9 mouse cellular contexts compared by ENCODE assay signal in the genomic region with DNA sequence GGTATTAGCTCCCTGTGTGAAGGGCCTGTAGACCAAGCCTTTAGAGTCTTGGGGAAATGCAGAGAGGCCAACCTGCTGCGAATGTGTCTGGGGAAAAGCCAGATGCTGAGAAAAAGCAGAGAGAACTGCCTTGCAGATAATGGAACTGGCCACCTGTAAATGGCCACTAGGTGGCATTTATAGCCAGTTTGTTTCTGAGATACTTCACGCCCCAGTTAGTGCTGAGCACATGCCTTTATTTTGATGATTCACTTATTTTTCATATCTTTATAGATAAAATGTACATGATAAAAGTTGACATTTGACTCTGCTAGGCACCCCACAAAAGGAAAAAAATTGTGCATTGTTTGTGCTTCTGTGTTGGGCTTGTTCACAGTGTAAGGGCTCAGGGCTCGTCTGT. TPM values are rescaled to one million over a fixed set of nuclear protein-coding genes. Genes with fewer than 3 reads are reported as not detected.
DNase-seq lines count a peak whose midpoint lies in the region; ATAC-seq lines count a peak whose summit lies in the region.
"Had no signal": no experiment of that assay in that cellular context is flagged by ENCODE, and none has a peak within 500 bp of the region (broad histone marks: within the 10 kb centered on the region; RNA-seq: fewer than 3 reads in every experiment).

No protein-coding gene starts in this region.

- no peak for ATAC-seq in forebrain, embryonic 14.5 days
- ATAC-seq in forebrain, embryonic 16.5 days: no peak
- no peak for ATAC-seq in liver, embryonic 15.5 days (ENCODE audit: insufficient read depth)
- ATAC-seq in intestine, embryonic 16.5 days: no peak

- WGBS in forebrain, embryonic 14.5 days: 59% methylated on average over 3 of the region's 3 CpGs
- 58% methylated on average over 3 of the region's 3 CpGs for WGBS in forebrain, embryonic 16.5 days
- WGBS in liver, embryonic 15.5 days (ENCODE audit: insufficient replicate concordance): 51% methylated on average over 3 of the region's 3 CpGs
- WGBS in intestine, embryonic 16.5 days: 64% methylated on average over 3 of the region's 3 CpGs

- H3K27me3 ChIP-seq in forebrain, embryonic 14.5 days (replicated peaks; ENCODE audit: control insufficient read depth, insufficient read depth, low read length): no peaks in the 10 kb centered on the region
- H3K27me3 ChIP-seq in forebrain, embryonic 16.5 days (replicated peaks; ENCODE audit: control insufficient read depth, insufficient read depth, low read length): no peaks in the 10 kb centered on the region
- H3K27me3 ChIP-seq in liver, embryonic 15.5 days: no peaks in the 10 kb centered on the region
- H3K27me3 ChIP-seq in intestine, embryonic 16.5 days (replicated peaks; ENCODE audit: control insufficient read depth, insufficient read depth, low read length): no peaks in the 10 kb centered on the region

- no peak overlapping the region for H3K9ac ChIP-seq in forebrain, embryonic 14.5 days (ENCODE audit: low read length)
- no peak overlapping the region for H3K9ac ChIP-seq in forebrain, embryonic 16.5 days (replicated peaks; ENCODE audit: low read depth, low read length)
- no peak overlapping the region for H3K9ac ChIP-seq in liver, embryonic 15.5 days
- H3K9ac ChIP-seq in intestine, embryonic 16.5 days (ENCODE audit: low read depth, low read length): no peak overlapping the region

- no peaks in the 10 kb centered on the region for H3K9me3 ChIP-seq in forebrain, embryonic 14.5 days (replicated peaks; ENCODE audit: control insufficient read depth, low read length)
- no peaks in the 10 kb centered on the region for H3K9me3 ChIP-seq in forebrain, embryonic 16.5 days (ENCODE audit: control insufficient read depth, low read length)
- H3K9me3 ChIP-seq in liver, embryonic 15.5 days (replicated peaks): no peaks in the 10 kb centered on the region
- H3K9me3 ChIP-seq in intestine, embryonic 16.5 days (ENCODE audit: control insufficient read depth, low read length): no peaks in the 10 kb centered on the region

- peak; percentile 61 for DNase-seq in forebrain, embryonic 14.5 days (ENCODE audit: low spot score)
- peak; percentile 6 for DNase-seq in left cerebral cortex, postnatal 4 days
- DNase-seq in left cerebral cortex, adult 11 months (ENCODE audit: low spot score): no peak
- peak; percentile 7 for DNase-seq in T-cell, adult 2 months (ENCODE audit: low spot score)
- no peak for DNase-seq in urinary bladder, postnatal 10 days (ENCODE audit: low spot score)

- H3K4me2 ChIP-seq in forebrain, embryonic 14.5 days (ENCODE audit: low read length): no peak overlapping the region
- H3K4me2 ChIP-seq in forebrain, embryonic 16.5 days (ENCODE audit: low read length): no peak overlapping the region
- H3K4me2 ChIP-seq in liver, embryonic 15.5 days: no peak overlapping the region
- no peak overlapping the region for H3K4me2 ChIP-seq in intestine, embryonic 16.5 days (ENCODE audit: low read depth, low read length)

- no peaks in the 10 kb centered on the region for H3K4me1 ChIP-seq in forebrain, embryonic 14.5 days (ENCODE audit: control insufficient read depth, insufficient read depth, low read length)
- H3K4me1 ChIP-seq in forebrain, embryonic 16.5 days (replicated peaks; ENCODE audit: control insufficient read depth, insufficient read depth, low read length): no peaks in the 10 kb centered on the region
- H3K4me1 ChIP-seq in liver, embryonic 15.5 days (replicated peaks): peaks cover 4% of the 10 kb centered on the region; the same call in 1 of the 2 replicates
- no peaks in the 10 kb centered on the region for H3K4me1 ChIP-seq in intestine, embryonic 16.5 days (ENCODE audit: control insufficient read depth, insufficient read depth, low read length)

- no peak overlapping the region for H3K4me3 ChIP-seq in forebrain, embryonic 14.5 days (ENCODE audit: low read depth, low read length)
- H3K4me3 ChIP-seq in forebrain, embryonic 16.5 days (replicated peaks; ENCODE audit: low read length): no peak overlapping the region
- H3K4me3 ChIP-seq in liver, embryonic 15.5 days (replicated peaks): no peak overlapping the region
- no peak overlapping the region for H3K4me3 ChIP-seq in intestine, embryonic 16.5 days (ENCODE audit: low read length)

- peaks cover 88% of the 10 kb centered on the region for H3K36me3 ChIP-seq in forebrain, embryonic 14.5 days (ENCODE audit: control insufficient read depth, insufficient read depth, low read length)
- peaks cover 55% of the 10 kb centered on the region for H3K36me3 ChIP-seq in forebrain, embryonic 16.5 days (ENCODE audit: control insufficient read depth, insufficient read depth)
- H3K36me3 ChIP-seq in liver, embryonic 15.5 days (replicated peaks): peaks cover 18% of the 10 kb centered on the region; the same call in 1 of the 2 replicates
- no peaks in the 10 kb centered on the region for H3K36me3 ChIP-seq in intestine, embryonic 16.5 days (ENCODE audit: control insufficient read depth, insufficient read depth, low read length)

- intact Hi-C loops in left cerebral cortex, postnatal 4 days (cut with DNase I): loop anchor here (5.0 kb wide), 1 partner anchor 113 kb away; a partner anchor contains a TSS

- no peak overlapping the region for H3K27ac ChIP-seq in forebrain, embryonic 14.5 days (ENCODE audit: low read depth, low read length)
- no peak overlapping the region for H3K27ac ChIP-seq in forebrain, embryonic 16.5 days (ENCODE audit: low read length)
- H3K27ac ChIP-seq in liver, embryonic 15.5 days (replicated peaks): peak overlapping the region; percentile 41; the same call in 1 of the 2 replicates
- no peak overlapping the region for H3K27ac ChIP-seq in intestine, embryonic 16.5 days (ENCODE audit: low read length)

RNA-seq across cellular contexts. Expression of a gene that starts 17.7 kb away (rescaled TPM):
- polyA plus RNA-seq in forebrain, embryonic 14.5 days (2014; fragmentation: Nextera tagmentation; extraction: Ambion mirVana): 215 and 216 TPM in 2 replicates
- polyA plus RNA-seq in forebrain, embryonic 16.5 days (2015; fragmentation: Nextera tagmentation; extraction: Ambion mirVana): 268 and 295 TPM in 2 replicates
- 100 to 1,000 TPM; 169 to 171 TPM for total RNA-seq in left cerebral cortex, postnatal 4 days (2021)
- polyA plus RNA-seq in liver, embryonic 15.5 days (2015; fragmentation: Nextera tagmentation; extraction: Ambion mirVana): 7.3 and 7.5 TPM in 2 replicates
- polyA plus RNA-seq in intestine, embryonic 16.5 days (2015; fragmentation: Nextera tagmentation; extraction: Ambion mirVana): 35.0 and 42.3 TPM in 2 replicates

RNA-seq across cellular contexts. Expression of a gene that starts 33.6 kb away (rescaled TPM):
- polyA plus RNA-seq in forebrain, embryonic 14.5 days (2014; fragmentation: Nextera tagmentation; extraction: Ambion mirVana): 5.9 and 6.9 TPM in 2 replicates
- polyA plus RNA-seq in forebrain, embryonic 16.5 days (2015; fragmentation: Nextera tagmentation; extraction: Ambion mirVana): 3.0 and 4.7 TPM in 2 replicates
- total RNA-seq in left cerebral cortex, postnatal 4 days (2021): not detected
- polyA plus RNA-seq in liver, embryonic 15.5 days (2015; fragmentation: Nextera tagmentation; extraction: Ambion mirVana): 0.35 and 0.52 TPM in 2 replicates
- 0.35 and 0.47 TPM in 2 replicates for polyA plus RNA-seq in intestine, embryonic 16.5 days (2015; fragmentation: Nextera tagmentation; extraction: Ambion mirVana)
- total RNA-seq: layer of hippocampus, postnatal 14 days had no signal

RNA-seq across cellular contexts. Expression of a gene that starts 49.7 kb away (rescaled TPM):
- polyA plus RNA-seq in forebrain, embryonic 14.5 days (2014; fragmentation: Nextera tagmentation; extraction: Ambion mirVana): not detected in 2 replicates
- not detected in 2 replicates for polyA plus RNA-seq in forebrain, embryonic 16.5 days (2015; fragmentation: Nextera tagmentation; extraction: Ambion mirVana)
- total RNA-seq in left cerebral cortex, postnatal 4 days (2021): not detected
- polyA plus RNA-seq in liver, embryonic 15.5 days (2015; fragmentation: Nextera tagmentation; extraction: Ambion mirVana): not detected in 2 replicates
- not detected in 2 replicates for polyA plus RNA-seq in intestine, embryonic 16.5 days (2015; fragmentation: Nextera tagmentation; extraction: Ambion mirVana)
- total RNA-seq: layer of hippocampus, postnatal 14 days had no signal

Comparison
In these comparisons a context has a peak if more than half of its experiments do, and no peak if none do; other contexts are left out.
1. DNase-seq: peak in forebrain, embryonic 14.5 days (single experiment), left cerebral cortex, postnatal 4 days (single experiment) and T-cell, adult 2 months (single experiment); none in left cerebral cortex, adult 11 months (single experiment) and urinary bladder, postnatal 10 days (single experiment).